Mouse (Mus musculus) stomach, postnatal 0 days (tissue): Measurements from ENCODE around the gene Metrn. TPM values are rescaled to one million over a fixed set of nuclear protein-coding genes. Genes with fewer than 3 reads are reported as not detected.
A peak's percentile ranks its signal among the peaks of the same experiment; 100 is the strongest.
"Not testable (repeated sequence)": the region's sequence is repeated elsewhere in the genome, so short reads cannot be mapped to it uniquely, and the experiment has no call there.

Experiments used
- ATAC-seq: fragments of 200-750 bp; cut with Nextera tagmentation; 2 replicates; pipeline ENCODE4 v1.8.0; 2017; ENCODE audit not compliant: low FRiP score, low TSS enrichment
- DNase-seq: peaks from one replicate; pipeline ENCODE4 v3.0.0-alpha.2; 2016; ENCODE audit warnings: low spot score
- H3K27ac ChIP-seq: fragments of 300-500 bp; sonication (generic); replicated peaks from 2 replicates; pipeline ENCODE4 v1.5.1; 2014; ENCODE audit warnings: mild to moderate bottlenecking, control low read depth
- H3K27me3 ChIP-seq: fragments of 300-500 bp; sonication (generic); 2 replicates; pipeline ENCODE4 v1.6.1; 2014; ENCODE audit warnings: low read length; ENCODE audit not compliant: control insufficient read depth, insufficient read depth
- H3K36me3 ChIP-seq: fragments of 300-500 bp; sonication (generic); 2 replicates; pipeline ENCODE4 v1.6.1; 2014; ENCODE audit warnings: low read length, mixed read lengths; ENCODE audit not compliant: control insufficient read depth, insufficient read depth
- H3K4me1 ChIP-seq: fragments of 300-500 bp; sonication (generic); replicated peaks from 2 replicates; pipeline ENCODE4 v1.6.1; 2014; ENCODE audit warnings: antibody characterized with exemption; ENCODE audit not compliant: control insufficient read depth, insufficient read depth
- H3K4me2 ChIP-seq: fragments of 300-500 bp; sonication (generic); replicated peaks from 2 replicates; pipeline ENCODE4 v1.6.1; 2014; ENCODE audit warnings: low read depth, mild to moderate bottlenecking, control low read depth, moderate library complexity
- H3K4me3 ChIP-seq: fragments of 300-500 bp; sonication (generic); 2 replicates; pipeline ENCODE4 v1.5.1; 2014; ENCODE audit warnings: low read depth, low read length, control low read depth
- H3K9ac ChIP-seq: fragments of 300-500 bp; sonication (generic); 2 replicates; pipeline ENCODE4 v1.6.1; 2014; ENCODE audit warnings: mild to moderate bottlenecking, low read length, control low read depth, mixed read lengths
- H3K9me3 ChIP-seq: fragments of 300-500 bp; sonication (generic); 2 replicates; pipeline ENCODE4 v1.6.1; 2016; ENCODE audit warnings: low read length; ENCODE audit not compliant: control insufficient read depth
- CTCF ChIP-seq: IDR thresholded peaks from 2 replicates; pipeline ENCODE4 v1.5.1; 2016; ENCODE audit warnings: antibody characterized with exemption, low read depth, mild to moderate bottlenecking, moderate library complexity
- EP300 ChIP-seq: optimal IDR thresholded peaks from 2 replicates; pipeline ENCODE3; 2016; ENCODE audit warnings: antibody characterized with exemption
- WGBS: fragments of 180-500 bp; shearing (Covaris S2); extraction: QIAGEN DNeasy Blood & Tissue Kit; methylation state at CpG from one replicate; pipeline ENCODE4 v1.1.7; 2014; 5-methylcytosine and 5-hydroxymethylcytosine counted together
- polyA plus RNA-seq: library from polyadenylated mRNA; unstranded; fragments of >200 nt; fragmentation: Nextera tagmentation; extraction: Ambion mirVana; gene quantifications from 2 replicates; pipeline ENCODE4 v1.2.1, GENCODE M21; 2015

The Metrn gene
- polyA plus RNA-seq, 1 experiment from 2014 or later = 19.0 TPM

- no peak for ATAC-seq
- WGBS = 35% methylated on average over 5 of the region's 5 CpGs
- Histone ChIP-seq H3K27ac (no peak overlapping the region), H3K9ac (no peak overlapping the region), H3K4me3 (no peak overlapping the region), H3K4me1 (no peaks in the 10 kb centered on the region), H3K9me3 (no peaks in the 10 kb centered on the region), H3K4me2 (peak overlapping the region; percentile 84), H3K27me3 (0 out of 2 replicates have a peak, but pooled peaks cover 2% of the 10 kb centered on the region), H3K36me3 (no peaks in the 10 kb centered on the region)
- DNase-seq = no peak
- TF ChIP-seq EP300 (no peak), CTCF (no peak)
Observed at GRCm38 (mm10) chr17:25808028-25808427, 11.1 kb upstream of the Metrn start.

GRCm38 (mm10) chr17:25807452-25807851 lies 10.5 kb upstream of the Metrn start:
- H3K4me2 ChIP-seq, H3K27me3 ChIP-seq, H3K9me3 ChIP-seq, H3K27ac ChIP-seq, H3K36me3 ChIP-seq, DNase-seq, ATAC-seq, H3K9ac ChIP-seq, H3K4me1 ChIP-seq, H3K4me3 ChIP-seq: not testable (repeated sequence)
- peak; percentile 22; the same call in 1 of the 2 replicates for TF ChIP-seq CTCF
- 0% methylated on average over 1 of the region's 2 CpGs for WGBS

GRCm38 (mm10) chr17:25806507-25806906 lies 9.6 kb upstream of the Metrn start:
- ATAC-seq (no peak), DNase-seq (no peak)
- no peaks in the 10 kb centered on the region for H3K4me1 ChIP-seq
- no peak overlapping the region for H3K9ac ChIP-seq
- 79% methylated on average over 4 of the region's 4 CpGs for WGBS
- H3K4me3 ChIP-seq = no peak overlapping the region
- H3K27me3 ChIP-seq = 0 out of 2 replicates have a peak, but pooled peaks cover 2% of the 10 kb centered on the region
- no peaks in the 10 kb centered on the region for H3K36me3 ChIP-seq
- no peak overlapping the region for H3K4me2 ChIP-seq
- TF ChIP-seq EP300 (no peak), CTCF (no peak)
- H3K9me3 ChIP-seq = no peaks in the 10 kb centered on the region
- no peak overlapping the region for H3K27ac ChIP-seq

- no peaks in the 10 kb centered on the region for H3K27me3 ChIP-seq
- no peaks in the 10 kb centered on the region for H3K9me3 ChIP-seq
- H3K36me3 ChIP-seq = no peaks in the 10 kb centered on the region
- H3K4me2 ChIP-seq = no peak overlapping the region
- peak; percentile 75 for ATAC-seq
- no peaks in the 10 kb centered on the region for H3K4me1 ChIP-seq
- H3K9ac ChIP-seq = peak overlapping the region; percentile 13; the same call in 1 of the 2 replicates
- DNase-seq = peak; percentile 55
- no peak for TF ChIP-seq EP300
- TF ChIP-seq CTCF = no peak
- WGBS = 7% methylated on average over 10 of the region's 10 CpGs
- no peak overlapping the region for H3K4me3 ChIP-seq
- no peak overlapping the region for H3K27ac ChIP-seq
Observed at GRCm38 (mm10) chr17:25802825-25803517, 6.0 kb upstream of the Metrn start.

- WGBS = 2% methylated on average over 6 of the region's 6 CpGs
- DNase-seq = peak; percentile 62
- TF ChIP-seq CTCF = peak; percentile 95
- no peak for TF ChIP-seq EP300
Observed at GRCm38 (mm10) chr17:25801029-25801428, 4.1 kb upstream of the Metrn start.

GRCm38 (mm10) chr17:25796211-25796771 lies 645 bp downstream of the Metrn start:
- H3K36me3 ChIP-seq = no peaks in the 10 kb centered on the region
- WGBS = 3% methylated on average over 37 of the region's 37 CpGs
- peak overlapping the region; percentile 75 for H3K4me3 ChIP-seq
- peak overlapping the region; percentile 8; the same call in 1 of the 2 replicates for H3K27ac ChIP-seq
- DNase-seq (no peak), ATAC-seq (no peak)
- H3K4me2 ChIP-seq = peak overlapping the region; percentile 86
- H3K27me3 ChIP-seq = no peaks in the 10 kb centered on the region
- H3K9me3 ChIP-seq = no peaks in the 10 kb centered on the region
- H3K9ac ChIP-seq = peak overlapping the region; percentile 66
- peaks cover 3% of the 10 kb centered on the region; the same call in 1 of the 2 replicates for H3K4me1 ChIP-seq
- TF ChIP-seq EP300 = no peak
- no peak for TF ChIP-seq CTCF

More at GRCm38 (mm10) chr17:25801029-25801428, 4.1 kb upstream of the Metrn start:
- H3K4me1 ChIP-seq = no peaks in the 10 kb centered on the region; the same call in 1 of the 2 replicates
- peak; percentile 34; the same call in 1 of the 2 replicates for ATAC-seq
- no peaks in the 10 kb centered on the region for H3K36me3 ChIP-seq
- H3K4me3 ChIP-seq = no peak overlapping the region
- no peaks in the 10 kb centered on the region for H3K27me3 ChIP-seq
- no peak overlapping the region for H3K4me2 ChIP-seq
- H3K9ac ChIP-seq = no peak overlapping the region
- H3K27ac ChIP-seq = no peak overlapping the region
- no peaks in the 10 kb centered on the region for H3K9me3 ChIP-seq
